Mouse (Mus musculus) hindbrain, embryonic 13.5 days (tissue): Measurements from ENCODE around the gene Lrfn2. TPM values are rescaled to one million over a fixed set of nuclear protein-coding genes. Genes with fewer than 3 reads are reported as not detected.
A peak's percentile ranks its signal among the peaks of the same experiment; 100 is the strongest.

Experiments
- ATAC-seq: fragments of 200-750 bp; cut with Nextera tagmentation; 2 replicates; pipeline ENCODE4 v1.8.0; 2017; ENCODE audit warnings: moderate TSS enrichment; ENCODE audit not compliant: low FRiP score
- H3K27ac ChIP-seq: fragments of 300-500 bp; sonication (generic); 2 replicates; pipeline ENCODE4 v1.5.1; 2015; ENCODE audit warnings: inconsistent platforms, mild to moderate bottlenecking, moderate library complexity
- H3K27me3 ChIP-seq: fragments of 300-500 bp; sonication (generic); 2 replicates; pipeline ENCODE4 v1.6.1; 2015; ENCODE audit warnings: mild to moderate bottlenecking, inconsistent platforms
- H3K36me3 ChIP-seq: fragments of 300-500 bp; sonication (generic); 2 replicates; pipeline ENCODE4 v1.6.1; 2015; ENCODE audit warnings: mild to moderate bottlenecking, inconsistent platforms
- H3K4me1 ChIP-seq: fragments of 300-500 bp; sonication (generic); replicated peaks from 2 replicates; pipeline ENCODE4 v1.6.1; 2015; ENCODE audit warnings: inconsistent platforms
- H3K4me2 ChIP-seq: fragments of 300-500 bp; sonication (generic); 2 replicates; pipeline ENCODE4 v1.6.1; 2015; ENCODE audit warnings: inconsistent platforms, mild to moderate bottlenecking, moderate library complexity
- H3K4me3 ChIP-seq: fragments of 300-500 bp; sonication (generic); 2 replicates; pipeline ENCODE4 v1.5.1; 2015; ENCODE audit warnings: mild to moderate bottlenecking, inconsistent platforms
- H3K9ac ChIP-seq: fragments of 300-500 bp; sonication (generic); 2 replicates; pipeline ENCODE4 v1.6.1; 2015; ENCODE audit warnings: mild to moderate bottlenecking, inconsistent platforms
- H3K9me3 ChIP-seq: fragments of 300-500 bp; sonication (generic); 2 replicates; pipeline ENCODE4 v1.6.1; 2016; ENCODE audit warnings: inconsistent platforms
- WGBS: fragments of 180-500 bp; shearing (Covaris S2); methylation state at CpG from one replicate; pipeline ENCODE4 v1.1.7; 2015; 5-methylcytosine and 5-hydroxymethylcytosine counted together
- polyA plus RNA-seq: library from polyadenylated mRNA; unstranded; fragments of >200 nt; fragmentation: Nextera tagmentation; extraction: Ambion mirVana; gene quantifications from 2 replicates; pipeline ENCODE4 v1.2.1, GENCODE M21; 2015

The Lrfn2 gene
- polyA plus RNA-seq, 1 experiment from 2014 or later, result 6.5 TPM

- Histone ChIP-seq H3K4me3 (no peak overlapping the region), H3K9ac (no peak overlapping the region), H3K27me3 (0 out of 2 replicates have a peak, but pooled peaks cover 3% of the 10 kb centered on the region), H3K36me3 (no peaks in the 10 kb centered on the region), H3K4me2 (no peak overlapping the region), H3K27ac (no peak overlapping the region), H3K4me1 (peaks cover 17% of the 10 kb centered on the region), H3K9me3 (no peaks in the 10 kb centered on the region)
- no peak for ATAC-seq
- 79% methylated on average over 8 of the region's 8 CpGs for WGBS
Measured at GRCm38 (mm10) chr17:49018774-49019488, 86.8 kb downstream of the Lrfn2 start.

- Histone ChIP-seq H3K4me3 (no peak overlapping the region), H3K27me3 (no peaks in the 10 kb centered on the region), H3K4me1 (peaks cover 28% of the 10 kb centered on the region), H3K36me3 (no peaks in the 10 kb centered on the region), H3K9me3 (no peaks in the 10 kb centered on the region), H3K9ac (no peak overlapping the region), H3K4me2 (no peak overlapping the region), H3K27ac (no peak overlapping the region)
- peak; percentile 30; the same call in 1 of the 2 replicates for ATAC-seq
- 39% methylated on average over 11 of the region's 11 CpGs for WGBS
Measured at GRCm38 (mm10) chr17:49029556-49030268, 97.5 kb downstream of the Lrfn2 start.

DNA sequence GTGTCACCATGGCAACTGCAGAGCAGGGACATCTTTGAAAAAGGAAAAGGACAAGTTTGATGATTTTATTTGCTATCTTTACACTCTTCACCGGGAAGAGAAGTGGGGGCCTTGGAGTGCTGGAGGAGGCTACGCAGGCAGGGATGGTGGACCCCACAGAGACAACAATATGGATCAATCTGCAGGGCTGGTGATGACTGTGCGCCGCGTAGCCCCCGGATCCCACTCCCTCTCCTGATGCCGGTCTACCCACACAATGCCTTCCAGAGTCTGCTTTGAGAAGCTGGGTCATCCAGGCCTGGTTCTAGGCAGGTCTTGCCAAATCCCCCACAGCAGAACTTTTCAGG is 98.1 kb downstream of the Lrfn2 start:
- no peak for ATAC-seq
- Histone ChIP-seq H3K9ac (no peak overlapping the region), H3K9me3 (no peaks in the 10 kb centered on the region), H3K4me2 (no peak overlapping the region), H3K36me3 (no peaks in the 10 kb centered on the region), H3K4me3 (no peak overlapping the region), H3K4me1 (peaks cover 28% of the 10 kb centered on the region), H3K27ac (no peak overlapping the region), H3K27me3 (peaks cover under 1% of the 10 kb centered on the region; the same call in 1 of the 2 replicates)
- 76% methylated on average over 7 of the region's 7 CpGs for WGBS

- no peak overlapping the region for H3K27ac ChIP-seq
- no peak overlapping the region for H3K4me3 ChIP-seq
- ATAC-seq, result no peak
Measured at GRCm38 (mm10) chr17:49030841-49031240, 98.7 kb downstream of the Lrfn2 start.

DNA sequence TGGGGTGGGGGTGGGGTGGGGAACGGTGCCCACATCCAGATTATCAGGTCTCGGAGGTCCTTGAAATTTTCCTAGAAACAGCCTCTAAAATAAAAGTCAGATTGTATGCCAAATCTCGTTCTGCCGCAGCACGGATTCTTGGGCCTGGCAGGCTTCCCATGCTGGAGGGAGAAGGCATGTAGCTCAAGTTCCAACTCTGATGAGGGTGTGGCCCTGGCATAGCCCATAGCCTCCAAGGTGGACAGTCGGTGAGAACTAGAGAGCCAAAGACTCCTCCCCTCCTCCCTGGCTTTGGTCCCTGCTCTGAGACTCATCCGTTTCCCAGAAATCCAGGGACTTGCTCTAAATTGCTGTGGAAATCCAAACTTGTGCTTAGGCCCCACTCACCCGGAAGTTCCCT is 99.6 kb downstream of the Lrfn2 start:
- Histone ChIP-seq H3K9me3 (no peaks in the 10 kb centered on the region), H3K9ac (no peak overlapping the region), H3K27ac (no peak overlapping the region), H3K27me3 (peaks cover 4% of the 10 kb centered on the region; the same call in 1 of the 2 replicates), H3K4me1 (peaks cover 28% of the 10 kb centered on the region), H3K36me3 (no peaks in the 10 kb centered on the region), H3K4me3 (no peak overlapping the region), H3K4me2 (no peak overlapping the region)
- WGBS, result 82% methylated on average over 8 of the region's 8 CpGs
- no peak for ATAC-seq

More at GRCm38 (mm10) chr17:49030841-49031240, 98.7 kb downstream of the Lrfn2 start:
- no peaks in the 10 kb centered on the region for H3K36me3 ChIP-seq
- H3K4me1 ChIP-seq, result peaks cover 28% of the 10 kb centered on the region
- no peak overlapping the region for H3K4me2 ChIP-seq
- no peak overlapping the region for H3K9ac ChIP-seq
- H3K9me3 ChIP-seq, result no peaks in the 10 kb centered on the region
- peaks cover 4% of the 10 kb centered on the region; the same call in 1 of the 2 replicates for H3K27me3 ChIP-seq
- 92% methylated on average over 5 of the region's 5 CpGs for WGBS

GRCm38 (mm10) chr17:49033276-49033675 is 101.1 kb downstream of the Lrfn2 start:
- no peak for ATAC-seq
- H3K4me1 ChIP-seq, result peaks cover 28% of the 10 kb centered on the region
- peak overlapping the region; percentile 56 for H3K27ac ChIP-seq
- peaks cover 6% of the 10 kb centered on the region; the same call in 1 of the 2 replicates for H3K27me3 ChIP-seq
- H3K9me3 ChIP-seq, result no peaks in the 10 kb centered on the region
- H3K9ac ChIP-seq, result no peak overlapping the region
- H3K4me3 ChIP-seq, result no peak overlapping the region
- no peaks in the 10 kb centered on the region for H3K36me3 ChIP-seq
- H3K4me2 ChIP-seq, result no peak overlapping the region

DNA sequence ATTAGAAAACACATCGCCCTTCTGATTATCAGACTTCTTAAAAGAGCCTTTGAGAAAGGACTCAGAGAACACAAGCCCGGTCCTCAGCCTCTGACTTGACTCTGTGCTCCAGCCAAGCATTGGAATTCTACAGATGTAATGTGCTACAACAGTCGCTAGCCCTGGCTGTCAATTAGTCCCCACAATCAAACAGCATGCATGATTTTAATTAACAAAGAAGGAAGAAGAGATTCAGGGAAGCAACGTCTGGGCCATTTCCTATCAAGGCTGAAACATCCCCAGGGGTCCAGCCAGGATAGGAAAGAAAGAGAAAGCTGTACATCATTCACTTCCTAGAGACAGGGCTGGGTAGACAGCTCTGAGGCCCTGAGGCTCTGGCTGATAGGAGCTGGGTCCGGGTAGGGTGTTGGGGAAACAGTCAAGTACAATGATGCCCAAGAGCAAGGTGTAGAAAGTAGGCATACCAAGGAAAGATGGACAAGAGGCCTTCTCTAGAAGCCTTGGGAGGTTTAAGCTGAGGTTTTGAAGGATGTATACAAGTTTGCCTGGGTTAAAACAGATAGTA is 101.6 kb downstream of the Lrfn2 start:
- no peak overlapping the region for H3K4me2 ChIP-seq
- peak overlapping the region; percentile 56 for H3K27ac ChIP-seq
- no peak overlapping the region for H3K4me3 ChIP-seq
- peaks cover 6% of the 10 kb centered on the region for H3K27me3 ChIP-seq
- WGBS, result 20% methylated on average over 5 of the region's 5 CpGs
- 0 out of 2 replicates have a peak, but pooled peaks have one; percentile 30 for ATAC-seq
- H3K4me1 ChIP-seq, result peaks cover 28% of the 10 kb centered on the region
- no peaks in the 10 kb centered on the region for H3K36me3 ChIP-seq
- no peaks in the 10 kb centered on the region for H3K9me3 ChIP-seq
- no peak overlapping the region for H3K9ac ChIP-seq

- peaks cover 6% of the 10 kb centered on the region for H3K27me3 ChIP-seq
- no peak overlapping the region for H3K4me2 ChIP-seq
- H3K4me3 ChIP-seq, result no peak overlapping the region
- H3K27ac ChIP-seq, result no peak overlapping the region
- peaks cover 19% of the 10 kb centered on the region for H3K4me1 ChIP-seq
- H3K9ac ChIP-seq, result no peak overlapping the region
- WGBS, result 58% methylated on average over 6 of the region's 6 CpGs
- H3K9me3 ChIP-seq, result no peaks in the 10 kb centered on the region
- no peak for ATAC-seq
- H3K36me3 ChIP-seq, result no peaks in the 10 kb centered on the region
Measured at GRCm38 (mm10) chr17:49035052-49035451, 102.9 kb downstream of the Lrfn2 start.

- H3K36me3 ChIP-seq, result no peaks in the 10 kb centered on the region
- WGBS, result 81% methylated on average over 8 of the region's 8 CpGs
- H3K9ac ChIP-seq, result no peak overlapping the region
- no peak overlapping the region for H3K27ac ChIP-seq
- peaks cover 9% of the 10 kb centered on the region for H3K27me3 ChIP-seq
- H3K9me3 ChIP-seq, result no peaks in the 10 kb centered on the region
- H3K4me1 ChIP-seq, result peaks cover 15% of the 10 kb centered on the region
- no peak overlapping the region for H3K4me3 ChIP-seq
- no peak for ATAC-seq
- H3K4me2 ChIP-seq, result no peak overlapping the region
Measured at GRCm38 (mm10) chr17:49037163-49037950, 105.2 kb downstream of the Lrfn2 start.

- ATAC-seq, result peak; percentile 92
- Histone ChIP-seq H3K4me3 (no peak overlapping the region), H3K27me3 (peaks cover 24% of the 10 kb centered on the region), H3K36me3 (no peaks in the 10 kb centered on the region), H3K9me3 (no peaks in the 10 kb centered on the region), H3K27ac (peak overlapping the region; percentile 63), H3K4me1 (peaks cover 24% of the 10 kb centered on the region), H3K9ac (no peak overlapping the region), H3K4me2 (no peak overlapping the region)
- WGBS, result 9% methylated on average over 11 of the region's 11 CpGs
Measured at GRCm38 (mm10) chr17:49043806-49044640, 111.8 kb downstream of the Lrfn2 start.

DNA sequence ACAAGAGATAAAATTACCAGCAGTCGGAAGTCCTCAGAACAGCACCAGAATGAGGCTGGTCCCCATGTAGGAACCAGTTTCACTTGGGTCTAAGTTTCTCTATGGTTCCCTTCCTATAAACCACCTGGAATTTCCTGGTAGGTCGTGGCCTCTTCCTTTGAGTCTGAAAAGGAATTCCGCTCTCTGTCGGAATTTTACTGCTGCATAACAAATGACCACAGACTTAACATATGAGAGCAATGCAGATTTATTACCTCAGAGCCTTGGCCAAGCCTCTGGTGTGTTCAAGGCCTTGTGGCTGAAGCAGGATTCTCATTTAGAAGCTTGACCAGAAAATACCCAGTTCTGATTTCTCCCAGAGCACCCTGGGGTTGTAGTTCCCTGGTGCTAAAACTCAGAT is 115.7 kb downstream of the Lrfn2 start:
- Histone ChIP-seq H3K9ac (no peak overlapping the region), H3K36me3 (no peaks in the 10 kb centered on the region), H3K27me3 (peaks cover 21% of the 10 kb centered on the region), H3K9me3 (no peaks in the 10 kb centered on the region), H3K4me2 (no peak overlapping the region), H3K27ac (no peak overlapping the region), H3K4me3 (no peak overlapping the region), H3K4me1 (peaks cover 17% of the 10 kb centered on the region)
- no peak for ATAC-seq
- 69% methylated on average over 4 of the region's 4 CpGs for WGBS
